Mouse (Mus musculus): Measurements from ENCODE around the gene Supt5.
A peak's percentile ranks its signal among the peaks of the same experiment; 100 is the strongest.

Supt5 gene

GRCm38 (mm10) chr7:28353267-28353666 lies 14.7 kb upstream of the Supt5 start:
- DNase-seq (ENCODE audit: low spot score in 2 of 2), result no peak

- DNase-seq (ENCODE audit: low spot score in 2 of 2), result no peak
Observed at GRCm38 (mm10) chr7:28351676-28352191, 13.2 kb upstream of the Supt5 start.

GRCm38 (mm10) chr7:28350155-28350883 lies 11.8 kb upstream of the Supt5 start, which contains the start of gene Rps16:
TSS of gene Rps16 (plus strand) at chr7:28350652.
- DNase-seq (ENCODE audit: low spot score in 2 of 2), result peak; percentile 97 to 98

GRCm38 (mm10) chr7:28348601-28349000 lies 10.1 kb upstream of the Supt5 start:
- no peak for DNase-seq (ENCODE audit: low spot score in 2 of 2)

- no peak for DNase-seq (ENCODE audit: low spot score in 2 of 2)
Observed at GRCm38 (mm10) chr7:28347746-28348145, 9.2 kb upstream of the Supt5 start.

- DNase-seq (ENCODE audit: low spot score in 2 of 2), result peak; percentile 62 to 76
Observed at GRCm38 (mm10) chr7:28344637-28345036, 6.1 kb upstream of the Supt5 start.

- DNase-seq (ENCODE audit: low spot score in 2 of 2), result no peak
Observed at GRCm38 (mm10) chr7:28341381-28341780, 2.8 kb upstream of the Supt5 start.

- peak; percentile 64 to 72 for DNase-seq (ENCODE audit: low spot score in 2 of 2)
Observed at GRCm38 (mm10) chr7:28339213-28339917, 819 bp upstream of the Supt5 start.

GRCm38 (mm10) chr7:28335471-28335870 lies 3.1 kb downstream of the Supt5 start:
- DNase-seq (ENCODE audit: low spot score in 2 of 2), result no peak

GRCm38 (mm10) chr7:28334534-28334933 lies 4.0 kb downstream of the Supt5 start:
- no peak for DNase-seq (ENCODE audit: low spot score in 2 of 2)

GRCm38 (mm10) chr7:28328260-28328659 lies 10.3 kb downstream of the Supt5 start:
- no peak for DNase-seq (ENCODE audit: low spot score in 2 of 2)

GRCm38 (mm10) chr7:28326457-28326856 lies 12.1 kb downstream of the Supt5 start:
- DNase-seq (ENCODE audit: low spot score in 2 of 2), result no peak

- DNase-seq (ENCODE audit: low spot score in 2 of 2), result no peak
Observed at GRCm38 (mm10) chr7:28325293-28325692, 13.3 kb downstream of the Supt5 start.

- no peak for DNase-seq (ENCODE audit: low spot score in 2 of 2)
Observed at GRCm38 (mm10) chr7:28321974-28322720, 16.4 kb downstream of the Supt5 start.

GRCm38 (mm10) chr7:28318714-28319113 lies 19.8 kb downstream of the Supt5 start:
- no peak for DNase-seq (ENCODE audit: low spot score in 2 of 2)

GRCm38 (mm10) chr7:28318036-28318435 lies 20.5 kb downstream of the Supt5 start:
- DNase-seq (ENCODE audit: low spot score in 2 of 2), result no peak

GRCm38 (mm10) chr7:28311926-28312543 lies 26.5 kb downstream of the Supt5 start, which contains the start of gene Timm50:
TSS of gene Timm50 (minus strand) at chr7:28312072.
- peak; percentile 89 to 92 for DNase-seq (ENCODE audit: low spot score in 2 of 2)

GRCm38 (mm10) chr7:28311151-28311925 lies 27.2 kb downstream of the Supt5 start:
- DNase-seq (ENCODE audit: low spot score in 2 of 2), result no peak

GRCm38 (mm10) chr7:28309737-28310136 lies 28.8 kb downstream of the Supt5 start:
- DNase-seq (ENCODE audit: low spot score in 2 of 2), result no peak

- no peak for DNase-seq (ENCODE audit: low spot score in 2 of 2)
Observed at GRCm38 (mm10) chr7:28306216-28306615, 32.3 kb downstream of the Supt5 start.

- no peak for DNase-seq (ENCODE audit: low spot score in 2 of 2)
Observed at GRCm38 (mm10) chr7:28305641-28306040, 32.9 kb downstream of the Supt5 start.

Measured in natural killer cell, adult 2 months (primary cell).